Mouse (Mus musculus) lung, embryonic 14.5 days (tissue): ENCODE measurements at regions not wholly inside any gene's neighbourhood (a gene's known extent, or its start where the extent isn't known, plus 50 kb on each side); places are given as distances from the start of the nearest gene placed in this dataset.

Source experiments
- ATAC-seq: fragments of 200-750 bp; cut with Nextera tagmentation; 2 replicates; pipeline ENCODE4 v1.8.0; 2017; ENCODE audit warnings: mild to moderate bottlenecking, moderate TSS enrichment, moderate library complexity; ENCODE audit not compliant: insufficient read depth
- DNase-seq: peaks from one replicate; pipeline ENCODE4 v3.0.0-alpha.2; 2015
- H3K27ac ChIP-seq: fragments of 300-500 bp; sonication (generic); 2 replicates; pipeline ENCODE4 v1.5.1; 2014; ENCODE audit warnings: low read depth, mild to moderate bottlenecking, moderate library complexity
- H3K27me3 ChIP-seq: fragments of 300-500 bp; sonication (generic); 2 replicates; pipeline ENCODE4 v1.6.1; 2014; ENCODE audit warnings: low read length, control low read depth; ENCODE audit not compliant: insufficient read depth
- H3K36me3 ChIP-seq: fragments of 300-500 bp; sonication (generic); 2 replicates; pipeline ENCODE4 v1.6.1; 2014; ENCODE audit warnings: control low read depth; ENCODE audit not compliant: insufficient read depth
- H3K4me1 ChIP-seq: fragments of 300-500 bp; sonication (generic); 2 replicates; pipeline ENCODE4 v1.6.1; 2014; ENCODE audit warnings: antibody characterized with exemption, control low read depth; ENCODE audit not compliant: insufficient read depth
- H3K4me2 ChIP-seq: fragments of 300-500 bp; sonication (generic); 2 replicates; pipeline ENCODE4 v1.6.1; 2014; ENCODE audit warnings: mild to moderate bottlenecking
- H3K4me3 ChIP-seq: fragments of 300-500 bp; sonication (generic); 2 replicates; pipeline ENCODE4 v1.5.1; 2014; ENCODE audit warnings: low read depth, low read length
- H3K9ac ChIP-seq: fragments of 300-500 bp; sonication (generic); 2 replicates; pipeline ENCODE4 v1.6.1; 2014
- H3K9me3 ChIP-seq: fragments of 300-500 bp; sonication (generic); 2 replicates; pipeline ENCODE4 v1.6.1; 2016; ENCODE audit warnings: low read depth, low read length, control low read depth
- CTCF ChIP-seq: IDR thresholded peaks from 2 replicates; pipeline ENCODE4 v1.5.1; 2016; ENCODE audit warnings: antibody characterized with exemption, low read depth
- WGBS: fragments of 180-500 bp; shearing (Covaris S2); extraction: QIAGEN DNeasy Blood & Tissue Kit; methylation state at CpG from one replicate; pipeline ENCODE4 v1.1.7; 2014; 5-methylcytosine and 5-hydroxymethylcytosine counted together

- whole genome bisulfite sequencing, result 51% methylated on average over 2 of the region's 2 CpGs
- DNase-seq (no peak), ATAC-seq (no peak)
- Histone ChIP-seq H3K9ac (no peak overlapping the region), H3K27ac (no peak overlapping the region), H3K9me3 (no peaks in the 10 kb centered on the region), H3K27me3 (no peaks in the 10 kb centered on the region), H3K4me2 (no peak overlapping the region), H3K4me3 (no peak overlapping the region), H3K36me3 (no peaks in the 10 kb centered on the region), H3K4me1 (no peaks in the 10 kb centered on the region)
- no peak for TF ChIP-seq CTCF
These were observed 198.1 kb upstream of the Epha4 start for GRCm38 (mm10) chr1:77713001-77713400.

GRCm38 (mm10) chr1:77708202-77709020 lies 193.5 kb upstream of the Epha4 start:
- no peak for TF ChIP-seq CTCF
- H3K36me3 ChIP-seq, result no peaks in the 10 kb centered on the region
- no peak overlapping the region for H3K4me3 ChIP-seq
- H3K4me1 ChIP-seq, result no peaks in the 10 kb centered on the region
- no peaks in the 10 kb centered on the region for H3K27me3 ChIP-seq
- H3K9ac ChIP-seq, result no peak overlapping the region
- 12% methylated on average over 14 of the region's 14 CpGs for WGBS
- H3K27ac ChIP-seq, result no peak overlapping the region
- H3K4me2 ChIP-seq, result no peak overlapping the region
- no peaks in the 10 kb centered on the region for H3K9me3 ChIP-seq
- ATAC-seq (no peak), DNase-seq (no peak)

- no peak for TF ChIP-seq CTCF
- ATAC-seq (no peak; the same call in 1 of the 2 replicates), DNase-seq (peak; percentile 19)
- no peaks in the 10 kb centered on the region for H3K36me3 ChIP-seq
- no peak overlapping the region for H3K27ac ChIP-seq
- no peak overlapping the region for H3K4me3 ChIP-seq
- WGBS, result 55% methylated on average over 3 of the region's 3 CpGs
- no peak overlapping the region for H3K9ac ChIP-seq
- no peaks in the 10 kb centered on the region for H3K27me3 ChIP-seq
- H3K9me3 ChIP-seq, result no peaks in the 10 kb centered on the region
- H3K4me2 ChIP-seq, result no peak overlapping the region
- H3K4me1 ChIP-seq, result no peaks in the 10 kb centered on the region
These were observed 180.5 kb upstream of the Epha4 start for GRCm38 (mm10) chr1:77695228-77696018.

- ATAC-seq (no peak), DNase-seq (no peak)
- H3K4me1 ChIP-seq, result no peaks in the 10 kb centered on the region
- H3K4me3 ChIP-seq, result no peak overlapping the region
- H3K27me3 ChIP-seq, result no peaks in the 10 kb centered on the region
- no peak overlapping the region for H3K27ac ChIP-seq
- no peaks in the 10 kb centered on the region for H3K36me3 ChIP-seq
- TF ChIP-seq CTCF, result no peak
- H3K9me3 ChIP-seq, result no peaks in the 10 kb centered on the region
- WGBS, result 72% methylated on average over 7 of the region's 7 CpGs
- H3K4me2 ChIP-seq, result no peak overlapping the region
- H3K9ac ChIP-seq, result no peak overlapping the region
These were observed 148.5 kb upstream of the Epha4 start for GRCm38 (mm10) chr1:77663345-77663744.

- no peaks in the 10 kb centered on the region for H3K27me3 ChIP-seq
- H3K27ac ChIP-seq, result no peak overlapping the region
- H3K4me1 ChIP-seq, result no peaks in the 10 kb centered on the region
- no peak overlapping the region for H3K4me2 ChIP-seq
- ATAC-seq (no peak), DNase-seq (no peak)
- no peak overlapping the region for H3K4me3 ChIP-seq
- no peaks in the 10 kb centered on the region for H3K9me3 ChIP-seq
- H3K9ac ChIP-seq, result no peak overlapping the region
- H3K36me3 ChIP-seq, result no peaks in the 10 kb centered on the region
- TF ChIP-seq CTCF, result no peak
These were observed 145.5 kb upstream of the Epha4 start for GRCm38 (mm10) chr1:77660436-77660835.

- TF ChIP-seq CTCF, result no peak
- no peak for DNase-seq
- no peaks in the 10 kb centered on the region for H3K27me3 ChIP-seq
- no peaks in the 10 kb centered on the region for H3K4me1 ChIP-seq
- H3K4me2 ChIP-seq, result no peak overlapping the region
- H3K36me3 ChIP-seq, result no peaks in the 10 kb centered on the region
- H3K9me3 ChIP-seq, result no peaks in the 10 kb centered on the region
- H3K9ac ChIP-seq, result no peak overlapping the region
- H3K27ac ChIP-seq, result no peak overlapping the region
- WGBS, result 66% methylated on average over 3 of the region's 3 CpGs
- no peak for ATAC-seq
- no peak overlapping the region for H3K4me3 ChIP-seq
These were observed 122.1 kb upstream of the Epha4 start for GRCm38 (mm10) chr1:77637025-77637424.

GRCm38 (mm10) chr1:77629496-77630281 lies 114.8 kb upstream of the Epha4 start:
- TF ChIP-seq CTCF, result no peak
- 55% methylated on average over 9 of the region's 9 CpGs for WGBS

More at GRCm38 (mm10) chr1:77629496-77630281, 114.8 kb upstream of the Epha4 start:
- no peaks in the 10 kb centered on the region for H3K9me3 ChIP-seq
- H3K27ac ChIP-seq, result no peak overlapping the region
- no peaks in the 10 kb centered on the region for H3K27me3 ChIP-seq
- no peak for ATAC-seq
- no peak overlapping the region for H3K4me2 ChIP-seq
- H3K4me3 ChIP-seq, result no peak overlapping the region
- no peaks in the 10 kb centered on the region for H3K36me3 ChIP-seq
- H3K9ac ChIP-seq, result no peak overlapping the region
- H3K4me1 ChIP-seq, result no peaks in the 10 kb centered on the region
- no peak for DNase-seq
